Mouse (Mus musculus): ENCODE data around the gene Noto. TPM values are rescaled to one million over a fixed set of nuclear protein-coding genes. Genes with fewer than 3 reads are reported as not detected.

Noto gene
- polyA plus RNA-seq, 1 experiment from 2014 or later = not detected

DNA sequence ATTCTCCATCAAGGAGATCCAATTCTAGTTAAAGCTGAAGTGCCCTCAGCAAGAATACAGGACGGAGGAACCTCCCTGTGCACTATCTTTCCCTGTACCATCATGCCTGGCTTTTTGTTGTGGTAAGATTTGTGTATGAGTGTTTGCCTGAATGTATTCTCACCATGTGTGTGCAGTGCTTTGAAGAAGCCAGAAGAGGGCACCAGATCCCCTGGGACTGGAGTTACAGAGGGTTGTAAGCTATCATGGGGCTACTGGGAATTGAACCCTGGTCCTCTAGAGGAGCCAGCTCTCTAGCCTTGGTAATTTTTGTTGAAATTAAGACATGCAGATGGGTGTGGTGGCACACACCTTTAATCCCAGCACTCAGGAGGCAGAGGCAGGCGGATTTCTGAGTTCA lies 28.3 kb upstream of the Noto start:
- Histone ChIP-seq H3K4me1 (no peaks in the 10 kb centered on the region), H3K36me3 (no peaks in the 10 kb centered on the region), H3K4me3 (no peak overlapping the region), H3K9me3 (no peaks in the 10 kb centered on the region), H3K27me3 (ENCODE audit: insufficient read depth, poor library complexity, severe bottlenecking) (peaks cover 13% of the 10 kb centered on the region), H3K27ac (no peak overlapping the region)
- DNase-seq (ENCODE audit: low spot score) = no peak
- WGBS = 71% methylated on average over 2 of the region's 2 CpGs

DNA sequence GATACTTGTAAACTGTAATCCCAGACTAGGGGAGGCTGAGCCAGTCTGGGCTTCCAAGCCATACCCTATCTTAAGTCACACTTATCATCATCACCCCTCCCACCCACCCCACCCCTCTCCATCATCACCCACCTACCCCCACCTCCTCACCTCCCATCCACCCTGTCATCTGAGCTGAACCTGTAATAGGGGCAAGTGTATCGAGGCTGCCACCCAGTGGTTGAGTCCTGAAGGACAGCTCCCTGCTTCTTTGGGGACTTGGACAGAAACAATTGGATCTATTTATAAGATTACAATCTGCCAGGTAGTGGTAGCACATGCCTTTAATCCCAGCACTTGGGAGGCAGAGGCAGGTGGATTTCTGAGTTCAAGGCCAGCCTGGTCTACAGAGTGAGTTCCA lies 26.5 kb upstream of the Noto start:
- no peak for DNase-seq (ENCODE audit: low spot score)
- Histone ChIP-seq H3K27ac (no peak overlapping the region), H3K4me3 (no peak overlapping the region), H3K27me3 (ENCODE audit: insufficient read depth, poor library complexity, severe bottlenecking) (peaks cover 9% of the 10 kb centered on the region), H3K9me3 (no peaks in the 10 kb centered on the region), H3K4me1 (no peaks in the 10 kb centered on the region), H3K36me3 (no peaks in the 10 kb centered on the region)
- WGBS = 16% methylated on average over 1 of the region's 1 CpGs

DNA sequence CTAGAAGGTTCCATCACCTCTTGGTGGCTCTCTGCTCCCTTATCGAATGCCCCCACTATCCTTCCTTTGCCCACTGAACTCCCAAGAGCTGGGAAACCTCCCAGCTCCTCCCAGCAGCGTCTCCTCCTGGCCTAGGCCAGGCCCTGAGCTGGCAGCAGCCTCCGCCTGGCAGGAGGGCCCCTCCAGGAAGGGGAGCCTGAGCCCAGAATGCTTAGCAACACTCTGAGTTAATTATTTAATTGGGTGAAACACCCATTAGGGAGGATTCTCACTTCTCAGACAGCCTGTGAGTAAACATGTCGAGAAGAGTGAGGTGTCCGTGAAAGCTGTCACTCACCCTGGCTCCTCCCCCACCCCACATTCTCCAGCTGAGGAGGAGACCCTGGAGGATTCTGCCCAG lies 24.0 kb upstream of the Noto start:
- H3K27me3 ChIP-seq (ENCODE audit: insufficient read depth, poor library complexity, severe bottlenecking) = peaks cover 8% of the 10 kb centered on the region; the same call in 1 of the 2 replicates
- H3K36me3 ChIP-seq = no peaks in the 10 kb centered on the region
- no peak overlapping the region for H3K4me3 ChIP-seq
- H3K27ac ChIP-seq = no peak overlapping the region
- H3K9me3 ChIP-seq = no peaks in the 10 kb centered on the region
- no peaks in the 10 kb centered on the region for H3K4me1 ChIP-seq
- 21% methylated on average over 5 of the region's 5 CpGs for WGBS
- DNase-seq (ENCODE audit: low spot score) = no peak

DNA sequence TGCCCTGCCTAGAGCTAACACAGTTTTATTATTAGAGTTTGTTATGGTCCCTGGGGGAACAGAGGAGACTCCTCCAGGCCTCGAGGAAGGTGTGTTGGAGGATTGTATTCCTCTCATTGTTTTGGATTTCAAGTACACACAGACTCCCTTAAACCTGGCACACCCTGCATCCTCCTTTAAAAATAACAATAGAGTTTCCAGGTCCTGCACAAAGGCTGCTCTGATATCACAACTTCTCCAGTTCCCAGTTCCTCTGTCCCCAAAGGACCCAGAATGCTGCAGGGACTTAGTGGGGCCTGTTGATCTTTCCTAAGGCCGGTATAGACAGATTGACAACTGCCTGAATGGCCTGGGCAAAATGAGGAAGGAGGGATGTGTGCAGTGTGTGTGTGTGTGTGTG lies 21.1 kb upstream of the Noto start:
- H3K4me1 ChIP-seq = no peaks in the 10 kb centered on the region
- WGBS = 50% methylated on average over 2 of the region's 2 CpGs
- H3K4me3 ChIP-seq = no peak overlapping the region
- no peak overlapping the region for H3K27ac ChIP-seq
- peaks cover 37% of the 10 kb centered on the region for H3K27me3 ChIP-seq (ENCODE audit: insufficient read depth, poor library complexity, severe bottlenecking)
- no peaks in the 10 kb centered on the region for H3K36me3 ChIP-seq
- no peak for DNase-seq (ENCODE audit: low spot score)
- H3K9me3 ChIP-seq = no peaks in the 10 kb centered on the region

DNA sequence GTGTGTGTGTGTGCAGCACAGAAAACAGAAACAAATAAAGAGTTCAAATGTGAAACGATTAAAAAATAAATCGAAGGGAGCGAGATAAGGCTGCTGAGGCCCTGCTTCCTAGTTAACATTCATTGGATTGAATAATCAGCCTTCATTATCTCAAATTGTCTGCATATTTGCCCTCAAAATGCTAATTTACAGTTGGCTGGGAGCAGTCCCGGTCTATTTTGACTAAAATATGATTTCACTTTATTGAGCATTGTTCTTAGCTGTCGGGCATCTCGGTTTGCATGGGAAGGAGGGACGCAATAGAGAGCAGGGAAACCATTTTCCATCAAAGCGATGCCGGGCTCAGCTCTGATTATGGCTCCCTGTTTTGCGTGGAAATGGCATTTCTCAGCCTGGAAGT lies 20.6 kb upstream of the Noto start:
- Histone ChIP-seq H3K9me3 (no peaks in the 10 kb centered on the region), H3K36me3 (no peaks in the 10 kb centered on the region), H3K27me3 (ENCODE audit: insufficient read depth, poor library complexity, severe bottlenecking) (peaks cover 41% of the 10 kb centered on the region), H3K4me1 (no peaks in the 10 kb centered on the region), H3K4me3 (no peak overlapping the region), H3K27ac (no peak overlapping the region)
- DNase-seq (ENCODE audit: low spot score) = no peak
- 75% methylated on average over 10 of the region's 10 CpGs for WGBS

DNA sequence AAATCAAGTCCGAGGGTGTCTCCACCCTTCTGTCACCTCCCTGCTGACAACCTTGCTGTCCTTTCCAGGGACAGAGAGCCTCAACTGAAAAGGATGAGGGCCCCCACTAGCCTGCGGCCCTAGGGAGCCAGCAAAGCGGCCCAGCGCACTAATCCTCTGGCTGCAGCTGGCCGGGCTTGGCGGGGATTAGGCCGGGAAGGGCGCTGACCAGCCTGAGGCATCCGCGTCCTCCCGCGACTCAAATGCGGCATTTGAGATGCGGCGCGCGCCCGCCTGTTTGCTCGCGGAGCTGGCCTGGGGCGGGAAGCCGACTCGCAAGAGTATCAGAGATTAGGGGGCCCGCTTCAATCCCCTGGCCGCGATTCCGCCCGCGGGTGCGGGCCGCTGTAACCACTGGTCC lies 14.7 kb upstream of the Noto start:
- H3K9me3 ChIP-seq = no peaks in the 10 kb centered on the region
- DNase-seq (ENCODE audit: low spot score) = no peak
- H3K4me1 ChIP-seq = peaks cover 8% of the 10 kb centered on the region; the same call in 1 of the 2 replicates
- H3K4me3 ChIP-seq = peak overlapping the region; percentile 53
- no peaks in the 10 kb centered on the region for H3K36me3 ChIP-seq
- WGBS = under 1% methylated on average over 31 of the region's 31 CpGs
- H3K27ac ChIP-seq = no peak overlapping the region
- H3K27me3 ChIP-seq (ENCODE audit: insufficient read depth, poor library complexity, severe bottlenecking) = peaks cover 69% of the 10 kb centered on the region

DNA sequence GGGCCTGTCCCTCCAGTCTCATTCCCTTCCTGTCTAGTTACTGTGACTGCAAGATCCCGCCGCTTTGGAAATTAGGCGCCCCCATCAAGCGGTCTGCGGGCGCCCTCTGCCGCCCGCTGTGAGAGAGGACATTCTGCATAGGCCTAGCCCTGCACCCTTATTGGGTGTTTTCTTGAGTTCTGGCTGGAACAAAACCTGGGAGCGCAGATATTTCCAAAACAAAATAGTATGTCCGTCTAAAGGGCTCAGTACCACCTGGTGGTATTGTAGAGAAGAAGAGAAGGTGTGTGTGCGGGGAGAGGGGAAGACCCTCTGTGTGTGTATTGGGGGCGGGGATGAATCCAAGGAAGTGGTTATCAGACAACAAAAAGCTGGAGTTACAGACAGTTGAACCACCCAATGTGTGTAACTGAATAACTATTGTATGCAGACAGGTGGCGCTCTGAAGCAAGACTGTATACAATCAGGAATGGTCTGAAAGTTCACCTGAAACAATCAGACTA lies 12.9 kb upstream of the Noto start:
- H3K27ac ChIP-seq = no peak overlapping the region
- peaks cover 8% of the 10 kb centered on the region; the same call in 1 of the 2 replicates for H3K4me1 ChIP-seq
- no peaks in the 10 kb centered on the region for H3K36me3 ChIP-seq
- 12% methylated on average over 13 of the region's 13 CpGs for whole genome bisulfite sequencing
- DNase-seq (ENCODE audit: low spot score) = peak; percentile 88
- H3K9me3 ChIP-seq = no peaks in the 10 kb centered on the region
- no peak overlapping the region for H3K4me3 ChIP-seq
- H3K27me3 ChIP-seq (ENCODE audit: insufficient read depth, poor library complexity, severe bottlenecking) = peaks cover 60% of the 10 kb centered on the region

DNA sequence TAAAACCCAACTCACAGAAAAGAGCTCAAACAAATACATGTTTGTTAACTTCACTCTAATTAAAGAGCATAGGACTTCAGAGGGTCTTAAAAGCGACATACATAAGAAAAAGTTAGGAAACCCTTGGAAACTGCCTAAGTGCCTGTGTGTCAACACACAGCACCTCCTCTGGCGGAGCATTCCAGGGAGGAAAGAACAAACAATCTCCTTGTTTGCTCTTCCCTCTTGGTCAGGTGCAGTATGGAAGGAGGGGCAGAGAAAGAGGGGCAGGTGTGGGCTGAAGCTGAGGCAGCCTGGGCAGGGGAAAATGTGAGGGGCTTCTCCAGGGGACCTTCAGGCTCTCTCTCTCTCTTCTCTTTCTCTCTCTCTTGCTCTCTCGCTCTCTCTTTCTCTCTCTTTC lies 7.9 kb upstream of the Noto start:
- Histone ChIP-seq H3K27me3 (ENCODE audit: insufficient read depth, poor library complexity, severe bottlenecking) (peaks cover 24% of the 10 kb centered on the region; the same call in 1 of the 2 replicates), H3K27ac (no peak overlapping the region), H3K4me3 (no peak overlapping the region), H3K9me3 (no peaks in the 10 kb centered on the region), H3K4me1 (no peaks in the 10 kb centered on the region), H3K36me3 (no peaks in the 10 kb centered on the region)
- 38% methylated on average over 3 of the region's 3 CpGs for WGBS
- DNase-seq (ENCODE audit: low spot score) = no peak

DNA sequence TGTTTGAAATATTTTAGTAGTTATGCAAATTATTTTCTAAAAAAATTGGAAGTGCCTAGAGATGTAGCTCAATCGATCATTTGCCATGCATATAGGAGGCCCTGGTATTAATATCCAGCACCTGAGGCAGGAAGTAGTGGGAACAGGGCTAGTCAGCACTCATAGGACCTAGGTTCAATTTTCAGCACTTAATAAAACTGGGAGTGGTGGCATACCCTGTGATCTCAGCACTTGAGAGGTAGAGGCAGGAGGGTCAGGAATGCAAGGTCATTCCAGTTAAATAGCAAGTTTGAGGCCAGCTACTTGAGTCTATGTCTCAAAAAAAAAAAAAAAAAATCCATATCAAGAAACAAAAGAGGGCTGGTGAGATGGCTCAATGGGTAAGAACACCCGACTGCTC lies 4.5 kb upstream of the Noto start:
- 90% methylated on average over 2 of the region's 2 CpGs for WGBS

DNA sequence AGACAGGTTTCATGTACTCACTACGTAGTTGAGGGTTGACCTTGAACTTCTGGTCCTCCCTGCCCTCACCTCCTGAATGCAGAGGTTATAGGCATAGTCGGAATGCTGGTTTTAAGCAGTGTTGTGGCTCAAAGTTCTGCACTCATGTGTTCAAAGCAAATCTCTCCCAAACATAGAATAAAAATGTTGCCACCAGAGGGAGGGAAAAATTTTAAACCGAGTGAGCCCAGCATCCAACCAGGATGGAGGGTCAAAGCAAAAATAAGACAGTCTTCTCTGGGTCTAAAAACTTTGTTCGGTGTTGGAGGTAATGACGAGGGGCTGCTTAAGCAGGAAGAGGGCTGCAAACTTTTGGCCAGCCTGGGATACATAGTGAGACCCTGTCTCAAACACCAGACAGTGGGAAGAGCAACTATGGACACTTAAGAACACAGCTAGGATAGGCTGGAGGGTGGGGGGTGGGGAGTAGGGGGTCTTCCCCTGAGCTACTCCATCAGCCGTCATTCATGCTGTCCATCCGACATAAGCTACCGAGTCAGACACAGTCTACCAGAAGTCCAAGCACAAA lies 7.7 kb downstream of the Noto start:
- Histone ChIP-seq H3K9me3 (no peaks in the 10 kb centered on the region), H3K36me3 (no peaks in the 10 kb centered on the region), H3K4me3 (peak overlapping the region; percentile 98), H3K27ac (peak overlapping the region; percentile 95), H3K27me3 (ENCODE audit: insufficient read depth, poor library complexity, severe bottlenecking) (peaks cover 26% of the 10 kb centered on the region; the same call in 1 of the 2 replicates), H3K4me1 (peaks cover 22% of the 10 kb centered on the region)
- 46% methylated on average over 8 of the region's 8 CpGs for WGBS
- no peak for DNase-seq (ENCODE audit: low spot score)

More for the DNA sequence above, 4.5 kb upstream of the Noto start:
- H3K27ac ChIP-seq = no peak overlapping the region
- H3K9me3 ChIP-seq = no peaks in the 10 kb centered on the region
- H3K27me3 ChIP-seq (ENCODE audit: insufficient read depth, poor library complexity, severe bottlenecking) = peaks cover 56% of the 10 kb centered on the region
- no peak overlapping the region for H3K4me3 ChIP-seq
- no peaks in the 10 kb centered on the region for H3K36me3 ChIP-seq
- peaks cover 5% of the 10 kb centered on the region for H3K4me1 ChIP-seq
- DNase-seq (ENCODE audit: low spot score) = no peak

DNA sequence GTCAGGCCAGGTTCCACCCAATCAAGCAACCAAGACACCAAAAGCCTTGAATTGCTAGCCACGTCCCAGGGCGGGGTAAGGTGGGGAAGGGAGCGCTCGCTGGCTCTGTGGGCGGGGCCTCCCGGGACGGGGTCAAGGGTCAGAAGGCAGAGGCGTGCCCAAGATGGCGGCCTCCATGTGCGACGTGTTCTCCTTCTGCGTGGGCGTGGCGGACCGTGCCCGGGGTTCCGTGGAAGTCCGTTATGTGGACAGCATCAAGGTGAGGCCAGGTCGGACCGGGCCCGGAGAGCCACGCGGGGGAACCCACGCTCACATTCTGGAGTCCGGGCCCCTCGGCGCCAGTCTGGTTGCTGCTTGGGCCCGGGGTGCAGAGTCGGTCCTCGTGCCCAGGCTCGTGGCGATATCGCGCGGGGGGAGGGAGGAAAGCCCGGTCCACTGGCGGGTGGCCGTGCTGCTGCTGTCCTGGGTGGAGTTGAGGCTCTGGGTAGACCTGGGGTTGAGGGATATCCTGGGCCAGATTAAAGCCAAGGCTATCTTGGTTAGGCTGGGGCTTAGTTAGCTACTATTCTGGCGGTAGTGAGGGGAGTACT lies 8.3 kb downstream of the Noto start, which contains the start of gene Smyd5:
Gene Smyd5 (plus strand): TSS at position 148 of the 590 bp plus-strand sequence.
- no peaks in the 10 kb centered on the region for H3K9me3 ChIP-seq
- peaks cover 20% of the 10 kb centered on the region; the same call in 1 of the 2 replicates for H3K27me3 ChIP-seq (ENCODE audit: insufficient read depth, poor library complexity, severe bottlenecking)
- no peaks in the 10 kb centered on the region for H3K36me3 ChIP-seq
- peak within 1 kb of the TSS; percentile 95 for H3K27ac ChIP-seq
- peaks cover 22% of the 10 kb centered on the region for H3K4me1 ChIP-seq
- DNase-seq (ENCODE audit: low spot score) = peak; percentile 95
- peak within 1 kb of the TSS; percentile 98 for H3K4me3 ChIP-seq
- WGBS = 0% methylated on average over 38 of the region's 39 CpGs

DNA sequence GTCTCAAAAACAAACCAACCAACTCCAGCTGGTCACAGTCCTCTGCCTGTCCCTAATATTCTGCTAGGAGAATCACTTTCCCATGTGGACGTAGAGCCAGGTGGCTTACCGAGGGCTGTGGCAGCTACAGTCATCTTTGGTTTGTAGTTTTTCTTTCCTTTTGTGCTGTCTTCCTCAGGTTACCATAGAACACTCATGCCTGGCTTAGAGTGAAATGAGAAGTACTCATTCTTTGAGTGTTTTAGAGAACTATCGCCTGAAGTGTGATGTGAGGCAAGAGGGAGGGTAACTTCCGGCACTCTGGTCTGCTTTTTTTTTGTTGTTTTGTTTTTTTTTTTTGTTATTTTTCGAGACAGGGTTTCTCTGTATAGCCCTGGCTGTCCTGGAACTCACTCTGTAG lies 10.2 kb downstream of the Noto start:
- Histone ChIP-seq H3K27ac (no peak overlapping the region), H3K4me3 (no peak overlapping the region), H3K27me3 (ENCODE audit: insufficient read depth, poor library complexity, severe bottlenecking) (peaks cover 6% of the 10 kb centered on the region; the same call in 1 of the 2 replicates), H3K36me3 (peaks cover 12% of the 10 kb centered on the region), H3K4me1 (peaks cover 27% of the 10 kb centered on the region), H3K9me3 (no peaks in the 10 kb centered on the region)
- no peak for DNase-seq (ENCODE audit: low spot score)
- WGBS = 85% methylated on average over 5 of the region's 5 CpGs

DNA sequence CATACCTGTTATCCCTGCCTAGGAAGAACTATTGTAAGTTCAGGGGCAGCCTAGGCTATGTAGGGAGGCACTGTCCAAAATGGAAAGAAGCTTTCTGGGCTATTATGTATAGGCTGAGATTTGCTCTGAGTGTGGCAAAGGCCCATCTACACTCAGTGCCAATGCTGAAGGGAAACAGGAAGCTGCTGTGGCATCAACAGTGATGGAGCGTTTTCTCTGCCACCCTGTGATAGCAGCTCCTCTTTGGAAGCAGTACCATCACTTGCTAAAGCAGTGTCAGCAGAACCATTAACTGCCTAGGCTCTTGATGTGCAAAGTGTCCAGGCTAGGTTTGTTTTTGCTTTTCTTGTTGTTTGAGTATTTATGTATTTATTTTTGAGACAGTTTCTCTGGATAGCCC lies 12.5 kb downstream of the Noto start:
- peaks cover 34% of the 10 kb centered on the region for H3K4me1 ChIP-seq
- H3K27ac ChIP-seq = no peak overlapping the region
- H3K4me3 ChIP-seq = no peak overlapping the region
- WGBS = 86% methylated on average over 1 of the region's 1 CpGs
- DNase-seq (ENCODE audit: low spot score) = no peak
- H3K27me3 ChIP-seq (ENCODE audit: insufficient read depth, poor library complexity, severe bottlenecking) = no peaks in the 10 kb centered on the region
- no peaks in the 10 kb centered on the region for H3K9me3 ChIP-seq
- H3K36me3 ChIP-seq = peaks cover 35% of the 10 kb centered on the region

Measured in heart, embryonic 10.5 days (tissue).